20 mouse cellular contexts compared by ENCODE assay signal in genomic region chr14:10567771-10568170, GRCm38 (mm10).
"Had no signal": no experiment of that assay in that cellular context is flagged by ENCODE, and none has a peak within 500 bp of the region (broad histone marks: within the 10 kb centered on the region; RNA-seq: fewer than 3 reads in every experiment).

No protein-coding gene starts in this region.

- DNase-seq: lung, adult 18-20 months; lung, embryonic 14.5 days; lung, postnatal 10 days; lung, postnatal 4 days; midbrain, embryonic 14.5 days; retina, postnatal 1 day; right cerebral cortex, adult 18-20 months; right cerebral cortex, postnatal 25 days; right cerebral cortex, postnatal 4 days; thymus, adult 2 months; thymus, postnatal 25 days; thymus, postnatal 4 days had no signal

- H3K4me1 ChIP-seq: midbrain, embryonic 10.5 days; midbrain, embryonic 12.5 days; neural tube, embryonic 13.5 days; neural tube, embryonic 15.5 days; stomach, embryonic 15.5 days had no signal

- H3K9ac ChIP-seq: lung, embryonic 14.5 days; midbrain, embryonic 12.5 days; neural tube, embryonic 13.5 days; neural tube, embryonic 15.5 days; stomach, embryonic 15.5 days had no signal

- H3K4me3 ChIP-seq: midbrain, embryonic 10.5 days; midbrain, embryonic 12.5 days; myocyte; neural tube, embryonic 13.5 days; neural tube, embryonic 15.5 days; stomach, embryonic 15.5 days had no signal

- H3K4me2 ChIP-seq: lung, embryonic 14.5 days; midbrain, embryonic 12.5 days; neural tube, embryonic 13.5 days; neural tube, embryonic 15.5 days; stomach, embryonic 15.5 days had no signal

- ATAC-seq: midbrain, embryonic 16.5 days had no signal

- H3K27me3 ChIP-seq: midbrain, embryonic 12.5 days; neural tube, embryonic 13.5 days; neural tube, embryonic 15.5 days; stomach, embryonic 15.5 days had no signal

- H3K36me3 ChIP-seq: midbrain, embryonic 10.5 days; midbrain, embryonic 12.5 days; neural tube, embryonic 13.5 days; neural tube, embryonic 15.5 days; stomach, embryonic 15.5 days had no signal

- H3K9me3 ChIP-seq: midbrain, embryonic 10.5 days; midbrain, embryonic 12.5 days; neural tube, embryonic 13.5 days; neural tube, embryonic 15.5 days; stomach, embryonic 15.5 days had no signal

- H3K27ac ChIP-seq: midbrain, embryonic 10.5 days; midbrain, embryonic 12.5 days; neural tube, embryonic 13.5 days; neural tube, embryonic 15.5 days; stomach, embryonic 15.5 days; stomach, postnatal 0 days had no signal
